Mouse (Mus musculus): ENCODE data around the gene Bcar3.
"Not testable (repeated sequence)": the region's sequence is repeated elsewhere in the genome, so short reads cannot be mapped to it uniquely, and the experiment has no call there.

Gene Bcar3

GRCm38 (mm10) chr3:122381591-122381990 lies 87.7 kb downstream of the Bcar3 start:
- DNase-seq (ENCODE audit: low spot score in 2 of 2), result no peak

DNA sequence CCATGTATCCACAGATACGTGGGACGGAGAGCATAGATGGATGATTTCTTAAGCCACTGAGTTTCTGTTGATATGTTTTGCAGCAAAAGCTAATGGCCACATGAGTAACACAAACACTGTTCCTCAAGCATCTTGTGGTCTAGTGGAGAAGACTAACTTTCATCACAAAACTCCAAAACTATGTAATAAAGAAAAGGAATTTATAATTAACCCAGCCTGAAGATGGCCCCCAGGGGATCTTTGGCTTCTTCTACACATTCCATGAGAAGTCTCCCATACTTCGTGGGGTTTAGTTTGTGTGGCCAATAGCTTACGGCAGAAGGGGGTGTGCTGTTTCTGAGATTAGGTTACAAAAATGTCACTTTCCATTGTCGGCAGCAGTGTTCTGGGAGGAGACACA lies 92.5 kb downstream of the Bcar3 start:
- DNase-seq (ENCODE audit: low spot score in 2 of 2), result no peak

- no peak for DNase-seq (ENCODE audit: low spot score in 2 of 2)
Measured at GRCm38 (mm10) chr3:122387771-122388170, 93.8 kb downstream of the Bcar3 start.

GRCm38 (mm10) chr3:122389972-122390371 lies 96.0 kb downstream of the Bcar3 start:
- no peak for DNase-seq (ENCODE audit: low spot score in 2 of 2)

- DNase-seq (ENCODE audit: low spot score in 2 of 2), result no peak
Measured at GRCm38 (mm10) chr3:122391098-122391497, 97.2 kb downstream of the Bcar3 start.

DNA sequence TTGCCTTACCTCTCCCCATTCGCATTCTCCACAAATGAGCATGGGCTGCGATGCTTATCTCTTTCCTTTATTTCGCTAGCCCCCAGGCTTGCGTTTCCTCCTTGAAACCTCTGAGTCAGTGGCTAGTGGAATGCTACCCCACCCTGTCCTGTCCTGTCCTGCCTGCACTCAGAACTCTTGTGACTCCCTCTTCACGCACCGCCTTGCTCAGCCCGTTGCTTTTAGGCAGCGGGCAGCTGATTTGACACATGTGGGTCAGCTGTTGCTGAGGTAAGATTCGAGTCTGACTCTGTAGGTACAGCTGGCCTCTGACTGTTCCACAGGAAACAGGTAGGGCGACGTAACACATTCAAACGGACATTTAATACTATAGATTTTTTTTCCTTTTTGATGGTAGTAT lies 97.9 kb downstream of the Bcar3 start:
- no peak for DNase-seq (ENCODE audit: low spot score in 2 of 2)

- DNase-seq (ENCODE audit: low spot score in 2 of 2), result not testable (repeated sequence)
Measured at GRCm38 (mm10) chr3:122393411-122393810, 99.5 kb downstream of the Bcar3 start.

- no peak for DNase-seq (ENCODE audit: low spot score in 2 of 2)
Measured at GRCm38 (mm10) chr3:122393836-122394374, 100.0 kb downstream of the Bcar3 start.

DNA sequence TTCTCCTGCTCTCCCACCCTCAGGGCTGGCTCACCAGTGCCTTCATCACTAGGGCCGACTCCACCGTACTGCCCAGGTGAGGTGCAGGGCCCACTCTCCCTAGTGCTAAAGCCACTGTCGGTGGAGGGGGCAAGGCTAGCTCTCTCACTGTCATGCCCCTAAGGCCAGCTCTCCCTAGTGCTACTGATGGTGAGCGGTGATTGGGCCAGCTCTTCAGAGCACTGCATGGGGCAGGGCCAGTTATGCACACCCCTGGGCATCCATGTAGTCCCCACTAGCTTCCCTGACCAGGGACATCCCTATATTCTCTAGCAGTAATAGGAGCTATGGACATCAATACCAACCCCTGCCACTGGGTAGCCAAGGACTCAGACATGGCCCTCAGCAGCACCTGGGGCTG lies 103.0 kb downstream of the Bcar3 start:
- no peak for DNase-seq (ENCODE audit: low spot score in 2 of 2)

DNA sequence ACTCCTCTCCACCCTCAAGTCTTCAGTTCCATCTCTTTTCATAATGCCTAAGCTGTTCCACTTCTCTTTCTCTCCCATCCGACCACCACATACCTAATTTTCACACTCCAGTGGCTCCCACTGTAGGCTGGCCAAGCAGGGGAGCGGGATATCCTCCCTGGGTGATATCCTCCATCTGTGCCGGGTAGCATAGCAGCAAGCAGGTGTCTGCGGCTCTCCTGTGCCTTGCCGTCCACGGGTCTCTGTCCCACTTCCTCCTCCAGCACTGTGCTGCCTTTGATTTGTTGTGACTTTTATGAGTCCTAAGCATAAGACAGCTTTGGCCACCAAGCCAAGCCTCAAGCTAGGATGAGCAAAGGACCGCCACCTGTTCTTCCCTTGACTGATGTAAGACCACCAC lies 103.5 kb downstream of the Bcar3 start:
- DNase-seq (ENCODE audit: low spot score in 2 of 2), result no peak

- no peak for DNase-seq (ENCODE audit: low spot score in 2 of 2)
Measured at GRCm38 (mm10) chr3:122401011-122401410, 107.1 kb downstream of the Bcar3 start.

DNA sequence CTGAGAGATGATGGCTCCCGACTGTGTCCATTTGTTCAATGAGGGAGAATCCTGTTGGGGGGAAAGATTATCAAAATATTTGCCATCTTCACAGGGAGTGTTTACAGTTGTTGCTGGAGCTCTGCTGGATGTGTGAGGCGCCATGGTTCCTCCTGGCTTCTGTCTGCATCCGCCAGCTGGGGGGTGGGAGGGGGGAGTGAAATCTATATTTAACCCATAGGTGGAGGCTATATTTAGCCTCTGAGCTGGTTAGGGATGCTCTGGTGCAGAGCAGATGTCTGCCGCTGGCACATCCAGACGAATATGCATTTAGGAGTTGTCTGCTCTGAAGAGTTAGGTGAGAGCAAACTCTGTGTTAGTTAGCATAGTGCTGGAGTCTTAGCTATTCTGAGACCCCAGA lies 108.2 kb downstream of the Bcar3 start:
- no peak for DNase-seq (ENCODE audit: low spot score in 2 of 2)

DNA sequence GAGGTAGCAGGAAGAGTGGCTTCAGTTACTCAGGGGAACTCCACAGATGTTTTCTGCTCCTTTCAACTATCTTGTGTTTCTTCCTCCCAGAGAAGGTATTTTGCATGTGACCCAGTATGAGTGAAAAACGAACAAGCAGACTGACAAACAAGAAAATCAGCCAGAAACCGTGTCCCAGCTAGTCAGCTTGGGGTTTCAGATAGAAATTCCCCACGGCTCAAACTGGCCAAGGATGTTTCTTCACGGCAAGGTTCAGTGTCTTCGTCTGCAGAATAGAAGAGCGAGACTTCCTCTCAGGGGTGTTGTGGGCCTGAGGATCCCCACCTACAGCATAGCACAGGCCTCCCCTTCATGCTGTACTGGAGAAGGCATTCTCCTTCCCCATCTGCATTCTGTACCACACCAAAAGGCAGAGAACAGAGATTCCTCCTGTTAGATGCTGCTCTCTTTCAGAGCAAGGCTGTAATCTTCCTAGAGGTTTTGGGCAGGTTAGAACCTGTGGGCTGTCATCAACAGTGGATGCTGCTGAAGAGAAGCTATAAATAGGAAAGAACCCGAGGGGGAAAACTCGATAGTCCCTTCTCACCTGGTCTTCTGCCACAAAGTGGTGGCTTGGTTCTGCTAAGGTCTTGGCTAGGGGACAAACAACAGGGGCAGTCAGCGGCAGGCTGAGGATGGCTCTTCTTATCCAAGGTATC lies 110.1 kb downstream of the Bcar3 start:
- DNase-seq (ENCODE audit: low spot score in 2 of 2), result no peak

GRCm38 (mm10) chr3:122405203-122405956 lies 111.4 kb downstream of the Bcar3 start:
- DNase-seq (ENCODE audit: low spot score in 2 of 2), result no peak

DNA sequence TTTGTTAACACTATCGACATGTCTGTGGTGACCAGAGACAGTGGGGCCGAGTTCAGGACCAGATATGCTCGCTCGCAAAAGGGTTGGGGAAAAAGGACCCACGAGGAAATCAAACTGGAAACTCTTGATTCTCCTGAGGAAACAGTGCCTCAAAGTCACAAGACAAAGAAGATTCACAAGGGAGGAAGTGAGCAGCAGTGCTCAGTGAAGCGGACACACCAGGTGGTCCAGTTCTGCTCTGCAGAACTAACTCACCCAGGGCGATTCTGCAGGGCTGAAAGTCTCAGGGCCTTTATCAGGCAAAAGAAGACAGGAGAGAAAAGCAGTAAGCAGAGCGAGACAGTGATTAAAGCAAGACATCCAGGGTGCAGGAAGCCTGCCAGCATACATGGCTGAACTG lies 112.5 kb downstream of the Bcar3 start:
- no peak for DNase-seq (ENCODE audit: low spot score in 2 of 2)

GRCm38 (mm10) chr3:122407757-122408156 lies 113.8 kb downstream of the Bcar3 start:
- no peak for DNase-seq (ENCODE audit: low spot score in 2 of 2)

DNA sequence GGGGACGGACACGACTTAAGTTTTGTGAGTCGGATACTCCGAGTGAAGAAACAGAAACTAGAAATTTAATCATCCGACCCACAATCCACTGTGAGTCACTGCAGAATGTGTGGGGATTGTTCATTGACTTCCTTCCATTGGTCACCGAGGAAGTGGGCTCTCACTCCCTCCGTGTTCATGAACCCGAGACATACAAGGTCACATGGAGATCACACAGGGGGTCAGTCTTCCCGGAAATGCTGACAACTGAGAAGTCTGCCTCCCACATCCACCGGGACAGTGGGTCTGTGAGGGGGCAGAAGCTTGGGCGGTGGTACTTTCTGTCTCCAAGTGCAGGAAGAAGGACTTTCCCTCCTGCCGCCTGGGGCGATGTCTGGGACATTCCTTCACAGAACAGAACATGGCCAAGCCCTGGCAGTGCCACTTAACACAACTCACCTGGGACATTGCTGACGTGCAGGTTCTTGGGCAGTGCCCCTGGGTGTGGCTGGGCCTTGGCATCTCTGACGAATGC lies 114.9 kb downstream of the Bcar3 start:
- DNase-seq (ENCODE audit: low spot score in 2 of 2), result no peak

DNA sequence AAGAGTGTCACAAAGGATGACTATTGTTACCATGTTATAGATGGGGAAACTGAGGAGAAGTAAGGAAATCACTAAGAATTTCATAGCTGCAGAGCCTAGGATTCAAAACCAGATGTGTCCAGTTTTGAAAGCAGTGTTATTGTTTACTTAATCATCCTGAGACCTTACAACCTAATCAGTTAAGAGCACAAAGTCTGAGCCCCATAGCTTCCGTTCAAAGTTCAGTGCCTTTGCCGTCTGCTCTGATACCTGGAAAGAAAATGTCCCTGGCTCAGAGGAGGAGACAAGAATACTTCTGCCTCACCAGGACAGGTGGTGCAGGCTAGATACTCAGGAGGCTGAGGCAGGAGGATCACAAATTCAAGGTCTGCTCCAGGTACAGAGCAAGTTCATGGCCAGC lies 117.7 kb downstream of the Bcar3 start:
- DNase-seq (ENCODE audit: low spot score in 2 of 2), result no peak

DNA sequence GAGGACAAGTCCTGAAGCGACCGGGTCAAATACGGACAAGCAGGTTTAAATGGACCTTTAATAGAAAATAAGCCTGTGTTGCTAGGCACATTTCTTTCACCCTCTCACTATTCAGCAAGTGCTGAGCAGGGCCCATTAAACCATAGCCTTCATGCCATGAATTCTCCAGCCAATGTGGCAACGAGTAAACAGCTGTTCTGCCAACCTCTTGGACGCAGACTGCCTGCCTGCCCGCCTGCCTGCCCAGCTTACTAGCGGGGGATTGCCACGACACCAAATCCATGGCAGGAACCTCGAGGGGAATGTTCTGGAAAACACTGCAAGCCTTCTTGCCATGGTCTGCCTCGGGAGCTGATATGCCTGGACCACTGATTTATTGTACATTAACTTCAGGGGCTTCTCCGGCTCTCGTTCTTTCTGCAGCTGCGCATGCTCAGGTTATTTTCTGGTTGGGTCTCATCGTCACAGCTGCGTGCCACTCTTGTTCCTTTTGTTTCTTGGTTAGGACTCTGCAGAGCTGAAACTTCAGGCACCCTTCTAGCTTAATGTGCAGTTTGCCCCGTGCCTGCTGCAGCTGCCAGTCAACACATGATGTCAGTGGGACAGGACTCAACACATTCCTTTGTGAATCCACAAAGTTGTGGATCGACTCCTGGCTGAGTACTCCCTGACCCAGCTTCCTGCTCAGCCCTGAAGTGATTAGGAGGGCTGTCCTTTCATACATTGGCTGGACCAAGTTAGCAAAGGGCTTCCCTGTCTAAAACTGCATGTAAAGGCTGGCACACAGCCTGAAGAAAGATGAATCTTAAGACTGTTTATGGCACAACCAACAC lies 120.0 kb downstream of the Bcar3 start:
- DNase-seq (ENCODE audit: low spot score in 2 of 2), result no peak

DNA sequence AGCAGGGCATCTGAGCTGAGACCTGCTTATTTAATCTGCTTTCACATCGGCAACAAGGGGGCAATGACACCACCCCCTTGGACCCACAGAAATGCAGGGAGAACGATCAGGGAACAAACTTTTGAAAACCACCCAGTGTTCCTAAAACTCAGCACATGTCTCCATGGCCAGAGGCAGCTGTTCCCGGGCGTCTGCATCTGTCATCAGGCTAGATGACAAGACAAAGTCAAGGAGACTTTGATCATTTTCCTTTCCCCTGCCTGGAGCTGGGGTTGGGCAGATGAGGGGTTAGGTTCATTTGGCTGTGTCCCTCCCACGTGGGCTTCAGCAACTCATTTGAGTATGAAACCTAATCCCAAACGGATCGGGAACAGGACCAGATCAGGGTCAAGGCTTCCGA lies 120.9 kb downstream of the Bcar3 start:
- DNase-seq (ENCODE audit: low spot score in 2 of 2), result no peak

DNA sequence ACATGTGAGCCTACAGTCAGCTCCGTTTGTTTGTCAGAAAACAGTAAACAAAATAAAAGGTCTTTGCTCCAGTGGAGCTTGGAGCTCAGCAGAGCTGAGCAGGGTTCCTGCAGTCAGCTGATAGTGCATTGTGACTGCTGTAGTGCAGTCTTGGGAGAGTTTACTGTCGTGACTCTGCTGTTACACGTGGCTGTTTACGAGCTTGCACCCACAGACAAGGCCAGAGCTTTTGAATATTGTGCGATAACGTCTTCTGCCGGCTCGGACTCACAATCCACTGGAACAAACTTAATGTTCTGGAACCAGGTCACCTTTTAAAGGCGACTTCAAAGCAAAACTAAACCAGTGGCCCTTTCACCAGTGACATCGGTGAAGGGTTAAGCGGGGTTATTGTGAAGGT lies 123.5 kb downstream of the Bcar3 start:
- no peak for DNase-seq (ENCODE audit: low spot score in 2 of 2)
